Comparison of ENCODE assay signal across 8 mouse cellular contexts in the genomic region with DNA sequence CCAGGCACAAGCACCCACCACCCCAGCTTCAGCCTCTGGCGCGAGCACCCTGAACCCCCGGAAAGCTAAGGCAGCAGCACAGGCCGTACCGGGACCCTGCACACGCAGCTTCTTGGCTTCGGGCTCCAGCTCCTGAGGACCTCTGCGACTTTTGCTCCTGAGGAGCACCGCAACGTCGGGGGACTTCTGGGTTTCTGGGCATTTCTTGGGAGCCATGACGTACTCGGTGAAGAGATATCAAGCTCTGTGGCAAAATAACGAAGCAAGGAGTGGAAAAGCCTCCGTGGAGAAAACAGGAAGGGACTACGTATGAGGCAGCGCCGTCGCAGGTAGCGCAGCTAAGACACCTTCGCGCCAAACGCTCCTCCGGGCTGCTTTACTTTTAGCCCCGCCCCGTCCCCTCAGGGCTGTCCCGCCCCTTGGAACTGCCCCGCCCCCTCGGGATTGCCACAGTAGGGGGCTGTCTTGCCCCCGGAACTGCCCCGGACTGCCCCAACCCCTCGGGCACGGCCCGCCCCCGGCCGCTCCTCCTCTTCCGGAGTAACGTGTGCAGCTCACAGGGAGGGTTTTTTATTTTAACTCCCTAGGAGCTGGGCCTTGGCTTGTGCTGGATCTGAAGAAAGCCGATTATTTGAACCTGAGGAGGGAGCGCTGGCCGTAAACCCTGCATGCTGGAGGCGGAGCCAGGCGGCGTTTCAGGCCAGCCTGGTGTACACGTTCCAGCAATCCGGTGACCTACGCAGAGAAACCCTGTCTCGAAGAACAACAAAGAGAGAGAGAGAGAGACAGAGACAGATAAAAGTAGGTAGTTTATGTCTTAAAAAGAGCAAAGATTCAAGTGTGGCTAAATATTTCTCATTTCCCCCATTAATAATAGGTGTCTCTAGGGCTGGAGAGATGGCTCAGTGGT. TPM values are rescaled to one million over a fixed set of nuclear protein-coding genes. Genes with fewer than 3 reads are reported as not detected.
DNase-seq lines count a peak whose midpoint lies in the region; ATAC-seq lines count a peak whose summit lies in the region.

A gene (minus strand): TSS at position 382 of the 910 bp plus-strand sequence.

- H3K4me1 ChIP-seq in heart, embryonic 14.5 days (ENCODE audit: control insufficient read depth in 2 of 2, insufficient read depth in 2 of 2, low read length in 2 of 2): peaks cover 0 to 7% of the 10 kb centered on the region in 2 experiments; a peak in 2 of 4 replicates
- H3K4me1 ChIP-seq in liver, embryonic 13.5 days (replicated peaks): peaks cover 17% of the 10 kb centered on the region
- H3K4me1 ChIP-seq in stomach, embryonic 16.5 days (ENCODE audit: control insufficient read depth, insufficient read depth, low read length): no peaks in the 10 kb centered on the region; the same call in 1 of the 2 replicates

- 2% methylated on average over 46 of the region's 48 CpGs for WGBS in heart, embryonic 14.5 days
- WGBS in liver, embryonic 13.5 days (ENCODE audit: insufficient replicate concordance): under 1% methylated on average over 48 of the region's 48 CpGs
- under 1% methylated on average over 48 of the region's 48 CpGs for WGBS in stomach, embryonic 16.5 days

- peak; percentile 83 for DNase-seq in c-Kit-negative CD71-positive TER-119-positive erythroid progenitor cells, embryonic 14.5 days (ENCODE audit: low read depth, low spot score)
- peak; percentile 91 for DNase-seq in fibroblast of lung, adult 2 months (ENCODE audit: low read depth)
- DNase-seq in kidney, postnatal 14 days: peak; percentile 96
- peak; percentile 83 for DNase-seq in liver, embryonic 13.5 days
- peak; percentile 98 for DNase-seq in neural tube, embryonic 10.5 days (ENCODE audit: extremely low spot score, low spot score)

- no peaks in the 10 kb centered on the region for H3K9me3 ChIP-seq in heart, embryonic 14.5 days (ENCODE audit: control insufficient read depth, low read length)
- no peaks in the 10 kb centered on the region for H3K9me3 ChIP-seq in liver, embryonic 13.5 days (replicated peaks)
- H3K9me3 ChIP-seq in stomach, embryonic 16.5 days (replicated peaks; ENCODE audit: control insufficient read depth, low read length): no peaks in the 10 kb centered on the region

- peak within 1 kb of the TSS; percentile 92 to 97 for H3K27ac ChIP-seq in heart, embryonic 14.5 days (replicated peaks in 1 of 2; ENCODE audit: control insufficient read depth in 1 of 2, insufficient read depth in 1 of 2, low read depth in 2 of 2, low read length in 2 of 2)
- peak within 1 kb of the TSS; percentile 94 for H3K27ac ChIP-seq in liver, embryonic 13.5 days
- H3K27ac ChIP-seq in stomach, embryonic 16.5 days (ENCODE audit: low read length): peak within 1 kb of the TSS; percentile 92

- no peaks in the 10 kb centered on the region for H3K27me3 ChIP-seq in heart, embryonic 14.5 days (ENCODE audit: control insufficient read depth, insufficient read depth, low read length)
- no peaks in the 10 kb centered on the region for H3K27me3 ChIP-seq in liver, embryonic 13.5 days
- H3K27me3 ChIP-seq in stomach, embryonic 16.5 days (ENCODE audit: control insufficient read depth, insufficient read depth, low read length): no peaks in the 10 kb centered on the region

- peak within 1 kb of the TSS; percentile 71 to 79 for H3K4me3 ChIP-seq in heart, embryonic 14.5 days (ENCODE audit: control insufficient read depth in 1 of 2, insufficient read depth in 1 of 2, low read depth in 1 of 2, low read length in 2 of 2)
- peak within 1 kb of the TSS; percentile 71 for H3K4me3 ChIP-seq in liver, embryonic 13.5 days (replicated peaks)
- H3K4me3 ChIP-seq in stomach, embryonic 16.5 days (replicated peaks; ENCODE audit: low read length): peak within 1 kb of the TSS; percentile 71

- peak; percentile 91 for ATAC-seq in CD4-positive, CD25-positive, alpha-beta regulatory T cell, adult 4 months
- peak; percentile 99 for ATAC-seq in heart, embryonic 14.5 days (ENCODE audit: insufficient number of reproducible peaks, insufficient read depth, low FRiP score, low read depth)
- peak; percentile 98 for ATAC-seq in liver, embryonic 13.5 days (ENCODE audit: low read depth)
- peak; percentile 99 for ATAC-seq in stomach, embryonic 16.5 days (ENCODE audit: insufficient read depth, low FRiP score)

- H3K36me3 ChIP-seq in heart, embryonic 14.5 days (ENCODE audit: control insufficient read depth, insufficient read depth, low read length): 0 out of 2 replicates have a peak, but pooled peaks cover 6% of the 10 kb centered on the region
- H3K36me3 ChIP-seq in liver, embryonic 13.5 days: peaks cover 9% of the 10 kb centered on the region; the same call in 1 of the 2 replicates
- no peaks in the 10 kb centered on the region for H3K36me3 ChIP-seq in stomach, embryonic 16.5 days (ENCODE audit: control insufficient read depth, insufficient read depth, low read length)

- peak within 1 kb of the TSS; percentile 83 for H3K9ac ChIP-seq in heart, embryonic 14.5 days (ENCODE audit: low read length)
- H3K9ac ChIP-seq in liver, embryonic 13.5 days: peak within 1 kb of the TSS; percentile 81
- peak within 1 kb of the TSS; percentile 85 for H3K9ac ChIP-seq in stomach, embryonic 16.5 days (ENCODE audit: low read length)

- H3K4me2 ChIP-seq in heart, embryonic 14.5 days (ENCODE audit: low read length): peak within 1 kb of the TSS; percentile 97
- peak within 1 kb of the TSS; percentile 97 for H3K4me2 ChIP-seq in liver, embryonic 13.5 days
- H3K4me2 ChIP-seq in stomach, embryonic 16.5 days (ENCODE audit: low read depth, low read length): peak within 1 kb of the TSS; percentile 82

RNA-seq across cellular contexts. Expression of the gene that starts here (rescaled TPM):
- polyA plus RNA-seq in CD4-positive, CD25-positive, alpha-beta regulatory T cell, adult 4 months (2017; shearing (Covaris generic)): 10 to 100 TPM; 79.4 to 79.5 TPM
- 7.0 and 8.3 TPM in 2 replicates for polyA plus RNA-seq in heart, embryonic 14.5 days (2014; fragmentation: Nextera tagmentation; extraction: Ambion mirVana)
- 5.5 and 6.0 TPM in 2 replicates for polyA plus RNA-seq in liver, embryonic 13.5 days (2015; fragmentation: Nextera tagmentation; extraction: Ambion mirVana)
- 17.1 and 20.5 TPM in 2 replicates for polyA plus RNA-seq in stomach, embryonic 16.5 days (2015; fragmentation: Nextera tagmentation; extraction: Ambion mirVana)

Comparison
In these comparisons a context has a peak if more than half of its experiments do, and no peak if none do; other contexts are left out.
1. Peak in every context shown above with its lines: DNase-seq, ATAC-seq, H3K4me3 ChIP-seq and H3K27ac ChIP-seq.